ENCODE assay signal across 8 mouse cellular contexts in genomic region chr5:138084507-138084906, GRCm38 (mm10). TPM values are rescaled to one million over a fixed set of nuclear protein-coding genes. Genes with fewer than 3 reads are reported as not detected.
A peak's percentile ranks its signal among the peaks of the same experiment; 100 is the strongest.
DNase-seq lines count a peak whose midpoint lies in the region; ATAC-seq and TF ChIP-seq lines count a peak whose summit lies in the region.

No protein-coding gene starts in this region.

- H3K9me3 ChIP-seq in forebrain, embryonic 11.5 days (ENCODE audit: control insufficient read depth, low read length) = no peaks in the 10 kb centered on the region
- no peaks in the 10 kb centered on the region for H3K9me3 ChIP-seq in limb, embryonic 14.5 days (ENCODE audit: control insufficient read depth, low read length)

- DNase-seq in lung, postnatal 36 days = peak; percentile 1
- no peak for DNase-seq in lung, adult 18-20 months
- DNase-seq in forebrain, embryonic 11.5 days (ENCODE audit: low spot score) = no peak
- DNase-seq in limb, embryonic 14.5 days (ENCODE audit: low spot score) = no peak
- DNase-seq in adipocyte (ENCODE audit: low spot score) = no peak
- no peak for DNase-seq in layer of hippocampus, adult 18-20 months (ENCODE audit: low spot score in 2 of 2)
- DNase-seq in gastrocnemius, adult 8-10 months (ENCODE audit: low spot score in 2 of 2) = no peak

- 70% methylated on average over 2 of the region's 2 CpGs for WGBS in forebrain, embryonic 11.5 days
- WGBS in limb, embryonic 14.5 days = 15% methylated on average over 2 of the region's 2 CpGs
- WGBS in small intestine, adult 2 months = 52% methylated on average over 2 of the region's 2 CpGs

- peak overlapping the region; percentile 94 for H3K4me3 ChIP-seq in forebrain, embryonic 11.5 days (ENCODE audit: low read depth, low read length)
- peak overlapping the region; percentile 95 for H3K4me3 ChIP-seq in limb, embryonic 14.5 days (replicated peaks; ENCODE audit: low read length)
- H3K4me3 ChIP-seq in small intestine, adult 2 months (ENCODE audit: low read depth, low read length) = peak overlapping the region; percentile 99; the same call in 1 of the 2 replicates

- H3K36me3 ChIP-seq in forebrain, embryonic 11.5 days (ENCODE audit: control insufficient read depth, insufficient read depth, low read length) = no peaks in the 10 kb centered on the region; the same call in 1 of the 2 replicates
- peaks cover 18% of the 10 kb centered on the region for H3K36me3 ChIP-seq in limb, embryonic 14.5 days (ENCODE audit: control insufficient read depth, insufficient read depth, low read length)
- H3K36me3 ChIP-seq in small intestine, adult 2 months (ENCODE audit: control insufficient read depth, insufficient read depth, low read length) = peaks cover 3% of the 10 kb centered on the region; the same call in 1 of the 2 replicates

- ATAC-seq in forebrain, embryonic 11.5 days (replicated peaks; ENCODE audit: low FRiP score) = peak; percentile 25; the same call in 1 of the 2 replicates
- ATAC-seq in limb, embryonic 14.5 days (ENCODE audit: low FRiP score, low read depth) = no peak

- H3K27ac ChIP-seq in forebrain, embryonic 11.5 days (ENCODE audit: low read depth, low read length) = no peak overlapping the region
- H3K27ac ChIP-seq in limb, embryonic 14.5 days (replicated peaks; ENCODE audit: low read depth, low read length) = no peak overlapping the region
- no peak overlapping the region for H3K27ac ChIP-seq in small intestine, adult 2 months (ENCODE audit: insufficient read depth, low read depth, low read length)

- H3K4me1 ChIP-seq in forebrain, embryonic 11.5 days (replicated peaks; ENCODE audit: control insufficient read depth, insufficient read depth, low read length) = peaks cover 4% of the 10 kb centered on the region; the same call in 1 of the 2 replicates
- H3K4me1 ChIP-seq in limb, embryonic 14.5 days (ENCODE audit: control insufficient read depth, insufficient read depth, low read length) = no peaks in the 10 kb centered on the region; the same call in none of the 2 replicates
- H3K4me1 ChIP-seq in small intestine, adult 2 months (ENCODE audit: control insufficient read depth, insufficient read depth, insufficient read length, low read length) = peaks cover 14% of the 10 kb centered on the region; the same call in 1 of the 2 replicates

- H3K4me2 ChIP-seq in forebrain, embryonic 11.5 days (ENCODE audit: low read depth, low read length, severe bottlenecking) = peak overlapping the region; percentile 24; the same call in 1 of the 2 replicates
- peak overlapping the region; percentile 71 for H3K4me2 ChIP-seq in limb, embryonic 14.5 days (replicated peaks; ENCODE audit: low read depth, low read length, severe bottlenecking)

- TF ChIP-seq CTCF in small intestine, adult 2 months (IDR thresholded peaks at IDR 0.05; ENCODE audit: extremely low read depth, insufficient read length, insufficient replicate concordance, low read depth, low read length) = no peak

- no peaks in the 10 kb centered on the region for H3K27me3 ChIP-seq in forebrain, embryonic 11.5 days (ENCODE audit: control insufficient read depth, insufficient read depth, low read length)
- no peaks in the 10 kb centered on the region for H3K27me3 ChIP-seq in limb, embryonic 14.5 days (ENCODE audit: control insufficient read depth, insufficient read depth, low read length)
- no peaks in the 10 kb centered on the region for H3K27me3 ChIP-seq in small intestine, adult 2 months (ENCODE audit: control insufficient read depth, insufficient read depth, low read length)

- no peak for TF ChIP-seq POLR2A in limb, embryonic 14.5 days (IDR thresholded peaks at IDR 0.05; ENCODE audit: borderline replicate concordance, extremely low read depth, insufficient read depth, insufficient read length)
- no peak for TF ChIP-seq POLR2A in small intestine, adult 2 months (IDR thresholded peaks at IDR 0.05; ENCODE audit: low read depth, low read length)

- H3K9ac ChIP-seq in forebrain, embryonic 11.5 days (ENCODE audit: low read length) = peak overlapping the region; percentile 99
- H3K9ac ChIP-seq in limb, embryonic 14.5 days (ENCODE audit: low read depth, low read length, severe bottlenecking) = peak overlapping the region; percentile 98

RNA-seq across cellular contexts. Expression of gene Zkscan1, which starts 0.4 kb away (rescaled TPM):
- polyA plus RNA-seq in forebrain, embryonic 11.5 days (2014; fragmentation: Nextera tagmentation; extraction: Ambion mirVana) = 34.0 and 34.2 TPM in 2 replicates
- polyA plus RNA-seq in limb, embryonic 14.5 days (2012; rRNA removed) = 8.5 and 9.8 TPM in 2 replicates
- polyA plus RNA-seq in limb, embryonic 14.5 days (2014; fragmentation: Nextera tagmentation; extraction: Ambion mirVana) = 25.3 and 25.4 TPM in 2 replicates
- 0.63 and 1.4 TPM in 2 replicates for polyA plus RNA-seq in small intestine, adult 2 months (2012; rRNA removed)
- 10 to 100 TPM; 39.6 to 42.2 TPM for total RNA-seq in layer of hippocampus, adult 18-20 months (2021)
- total RNA-seq in gastrocnemius, adult 8-10 months (2022) = 10 to 100 TPM in 3 of 4 experiments, 1 to 10 TPM in 1; 9.6 to 11.6 (median 10.6) TPM

RNA-seq across cellular contexts. Expression of gene Smok3c, which starts 31.5 kb away (rescaled TPM):
- polyA plus RNA-seq in forebrain, embryonic 11.5 days (2014; fragmentation: Nextera tagmentation; extraction: Ambion mirVana) = not detected in 2 replicates
- polyA plus RNA-seq in limb, embryonic 14.5 days (2012; rRNA removed) = not detected in 2 replicates
- not detected in 2 replicates for polyA plus RNA-seq in limb, embryonic 14.5 days (2014; fragmentation: Nextera tagmentation; extraction: Ambion mirVana)
- polyA plus RNA-seq in small intestine, adult 2 months (2012; rRNA removed) = not detected in 2 replicates
- not detected for total RNA-seq in layer of hippocampus, adult 18-20 months (2021)
- not detected for total RNA-seq in gastrocnemius, adult 8-10 months (2022)

RNA-seq across cellular contexts. Expression of gene Zscan21, which starts 32.2 kb away (rescaled TPM):
- polyA plus RNA-seq in forebrain, embryonic 11.5 days (2014; fragmentation: Nextera tagmentation; extraction: Ambion mirVana) = 106 and 112 TPM in 2 replicates
- 31.5 and 38.3 TPM in 2 replicates for polyA plus RNA-seq in limb, embryonic 14.5 days (2012; rRNA removed)
- polyA plus RNA-seq in limb, embryonic 14.5 days (2014; fragmentation: Nextera tagmentation; extraction: Ambion mirVana) = 59.8 and 70.0 TPM in 2 replicates
- 2.5 and 3.2 TPM in 2 replicates for polyA plus RNA-seq in small intestine, adult 2 months (2012; rRNA removed)
- 10 to 100 TPM; 13.9 to 15.7 TPM for total RNA-seq in layer of hippocampus, adult 18-20 months (2021)
- total RNA-seq in gastrocnemius, adult 8-10 months (2022) = 10 to 100 TPM; 14.3 to 17.0 (median 15.2) TPM
